ENCODE assay signal across 19 mouse cellular contexts in genomic region chr4:62398956-62399355, GRCm38 (mm10). TPM values are rescaled to one million over a fixed set of nuclear protein-coding genes. Genes with fewer than 3 reads are reported as not detected.
A peak's percentile ranks its signal among the peaks of the same experiment; 100 is the strongest.
DNase-seq lines count a peak whose midpoint lies in the region; ATAC-seq and TF ChIP-seq lines count a peak whose summit lies in the region.
"Had no signal": no experiment of that assay in that cellular context is flagged by ENCODE, and none has a peak within 500 bp of the region (broad histone marks: within the 10 kb centered on the region; RNA-seq: fewer than 3 reads in every experiment).

No protein-coding gene starts in this region.

- POLR2A ChIA-PET in Patski (lab: Charles Lee), result no interaction called here

- DNase-seq in frontal cortex, postnatal 14 days (ENCODE audit: low spot score in 2 of 2), result no peak
- DNase-seq in layer of hippocampus, adult 9-10 months (ENCODE audit: low spot score), result peak; percentile 26
- no peak for DNase-seq in layer of hippocampus, postnatal 36 days
- DNase-seq in Patski (ENCODE audit: low read depth, low spot score), result peak; percentile 28
- DNase-seq in layer of hippocampus, adult 9-11 months, result peak; percentile 26
- no peak for DNase-seq in limb, embryonic 10.5 days (ENCODE audit: low spot score)
- no peak for DNase-seq in yolk sac, embryonic 10.5 days (ENCODE audit: low spot score)
- DNase-seq: forebrain, postnatal 0 days; liver, postnatal 0 days had no signal

- H3K36me3 ChIP-seq in limb, embryonic 10.5 days, result peaks cover 95% of the 10 kb centered on the region

- no peak overlapping the region for H3K4me3 ChIP-seq in limb, embryonic 10.5 days
- H3K4me3 ChIP-seq: left cerebral cortex, adult 2 months; stomach, embryonic 15.5 days had no signal

- H3K9me3 ChIP-seq in limb, embryonic 10.5 days (replicated peaks), result no peaks in the 10 kb centered on the region
- H3K9me3 ChIP-seq: G1E; stomach, embryonic 15.5 days had no signal

- no peaks in the 10 kb centered on the region for H3K27me3 ChIP-seq in Patski
- H3K27me3 ChIP-seq in limb, embryonic 10.5 days (ENCODE audit: low read depth, poor library complexity, severe bottlenecking), result no peaks in the 10 kb centered on the region
- H3K27me3 ChIP-seq: stomach, embryonic 15.5 days had no signal

- no peak overlapping the region for H3K27ac ChIP-seq in limb, embryonic 10.5 days
- H3K27ac ChIP-seq: left cerebral cortex, adult 2 months; stomach, embryonic 15.5 days had no signal

- WGBS in limb, embryonic 10.5 days, result 94% methylated on average over 3 of the region's 3 CpGs

- TF ChIP-seq CTCF in Patski (IDR thresholded peaks at IDR 0.05), result no peak

- in situ Hi-C loops in Patski (cut with MboI; ENCODE audit: low pct_unique_long_range_greater_than_20kb), result no loop called here

- CTCF ChIA-PET in Patski (lab: Charles Lee), result interaction anchor here (1.6 kb wide), 1 partner anchor 9 kb away, joined by 5 read pairs; no protein-coding TSS in a partner anchor

- no peaks in the 10 kb centered on the region for H3K4me1 ChIP-seq in limb, embryonic 10.5 days
- H3K4me1 ChIP-seq: stomach, embryonic 15.5 days had no signal

- ATAC-seq in frontal cortex, adult (ENCODE audit: low TSS enrichment), result peak; percentile 95
- ATAC-seq in Patski, result no peak
- ATAC-seq: forebrain, postnatal 0 days; inflammation-experienced regulatory T-cells, adult 6 months; liver, postnatal 0 days; midbrain, embryonic 16.5 days had no signal

RNA-seq across cellular contexts. Expression of gene Cdc26, which starts 9.5 kb away (rescaled TPM):
- 10 to 100 TPM; 47.5 to 51.8 TPM for total RNA-seq in layer of hippocampus, postnatal 36 days (2021)
- 32.2 TPM for polyA plus RNA-seq in Patski (2021)
- polyA plus RNA-seq in limb, embryonic 10.5 days (2016; fragmentation: Nextera tagmentation; extraction: Ambion mirVana), result 223 and 233 TPM in 2 replicates

RNA-seq across cellular contexts. Expression of gene Prpf4, which starts 9.6 kb away (rescaled TPM):
- 10 to 100 TPM; 13.1 to 15.0 TPM for total RNA-seq in layer of hippocampus, postnatal 36 days (2021)
- 10.9 TPM for polyA plus RNA-seq in Patski (2021)
- 38.4 and 38.6 TPM in 2 replicates for polyA plus RNA-seq in limb, embryonic 10.5 days (2016; fragmentation: Nextera tagmentation; extraction: Ambion mirVana)

RNA-seq across cellular contexts. Expression of gene Rnf183, which starts 36.1 kb away (rescaled TPM):
- not detected for total RNA-seq in layer of hippocampus, postnatal 36 days (2021)
- polyA plus RNA-seq in Patski (2021), result 0.96 TPM
- not detected in 2 replicates for polyA plus RNA-seq in limb, embryonic 10.5 days (2016; fragmentation: Nextera tagmentation; extraction: Ambion mirVana)
- total RNA-seq: G1E; gastrocnemius, postnatal 4 days; heart, postnatal 25 days; left cerebral cortex, adult 2 months; megakaryocyte progenitor cell, adult 5-6 weeks had no signal
- polyA plus RNA-seq: G1E; inflammation-experienced regulatory T-cells, adult 6 months; liver, postnatal 0 days; neural tube, embryonic 11.5 days; stomach, embryonic 15.5 days had no signal

RNA-seq across cellular contexts. Expression of gene Slc31a1, which starts 38.4 kb away (rescaled TPM):
- 10 to 100 TPM; 13.0 to 14.4 TPM for total RNA-seq in layer of hippocampus, postnatal 36 days (2021)
- 36.8 TPM for polyA plus RNA-seq in Patski (2021)
- polyA plus RNA-seq in limb, embryonic 10.5 days (2016; fragmentation: Nextera tagmentation; extraction: Ambion mirVana), result 42.2 and 48.7 TPM in 2 replicates

RNA-seq across cellular contexts. Expression of gene Fkbp15, which starts 38.6 kb away (rescaled TPM):
- total RNA-seq in layer of hippocampus, postnatal 36 days (2021), result 10 to 100 TPM; 36.9 to 41.0 TPM
- polyA plus RNA-seq in Patski (2021), result 22.5 TPM
- 16.4 and 19.6 TPM in 2 replicates for polyA plus RNA-seq in limb, embryonic 10.5 days (2016; fragmentation: Nextera tagmentation; extraction: Ambion mirVana)

Comparison
In these comparisons a context has a peak if more than half of its experiments do, and no peak if none do; other contexts are left out.
1. DNase-seq: peak in layer of hippocampus, adult 9-10 months (single experiment), Patski (single experiment) and layer of hippocampus, adult 9-11 months (single experiment); none in frontal cortex, postnatal 14 days (0 of 2), layer of hippocampus, postnatal 36 days (0 of 2), limb, embryonic 10.5 days (single experiment) and yolk sac, embryonic 10.5 days (single experiment).